In genomic region chr10:99531556-99531955, GRCm38 (mm10) we compare ENCODE assay signal across 22 mouse cellular contexts.
A peak's percentile ranks its signal among the peaks of the same experiment; 100 is the strongest.
DNase-seq lines count a peak whose midpoint lies in the region; ATAC-seq lines count a peak whose summit lies in the region.
"Had no signal": no experiment of that assay in that cellular context is flagged by ENCODE, and none has a peak within 500 bp of the region (broad histone marks: within the 10 kb centered on the region; RNA-seq: fewer than 3 reads in every experiment).

No protein-coding gene starts in this region.

- no peaks in the 10 kb centered on the region for H3K9me3 ChIP-seq in heart, embryonic 10.5 days
- H3K9me3 ChIP-seq in midbrain, embryonic 13.5 days, result no peaks in the 10 kb centered on the region
- no peaks in the 10 kb centered on the region for H3K9me3 ChIP-seq in midbrain, embryonic 15.5 days
- H3K9me3 ChIP-seq in forebrain, embryonic 15.5 days, result no peaks in the 10 kb centered on the region
- H3K9me3 ChIP-seq: embryonic facial prominence, embryonic 13.5 days; heart, embryonic 15.5 days; kidney, embryonic 15.5 days; limb, embryonic 15.5 days; midbrain, embryonic 10.5 days had no signal

- H3K4me2 ChIP-seq in midbrain, embryonic 13.5 days (replicated peaks), result no peak overlapping the region
- H3K4me2 ChIP-seq in midbrain, embryonic 15.5 days, result no peak overlapping the region
- H3K4me2 ChIP-seq in forebrain, embryonic 15.5 days (replicated peaks), result no peak overlapping the region
- H3K4me2 ChIP-seq: embryonic facial prominence, embryonic 13.5 days; heart, embryonic 15.5 days; kidney, embryonic 15.5 days; limb, embryonic 15.5 days had no signal

- 0 out of 2 replicates have a peak, but pooled peaks have one; percentile 28 for ATAC-seq in midbrain, embryonic 13.5 days
- ATAC-seq in midbrain, embryonic 15.5 days (replicated peaks), result no peak
- ATAC-seq in forebrain, embryonic 15.5 days (replicated peaks), result peak; percentile 85
- ATAC-seq: hindbrain, postnatal 0 days; intestine, postnatal 0 days had no signal

- H3K27ac ChIP-seq in heart, embryonic 10.5 days, result 0 out of 2 replicates have a peak overlapping the region, but pooled peaks have one; percentile 6
- H3K27ac ChIP-seq in midbrain, embryonic 13.5 days, result no peak overlapping the region
- no peak overlapping the region for H3K27ac ChIP-seq in midbrain, embryonic 15.5 days
- H3K27ac ChIP-seq in forebrain, embryonic 15.5 days (replicated peaks), result no peak overlapping the region; the same call in 1 of the 2 replicates
- H3K27ac ChIP-seq: heart, embryonic 15.5 days; hindbrain, postnatal 0 days; macrophage had no signal

- H3K4me1 ChIP-seq in heart, embryonic 10.5 days, result peaks cover 3% of the 10 kb centered on the region; the same call in 1 of the 2 replicates
- peaks cover 8% of the 10 kb centered on the region for H3K4me1 ChIP-seq in midbrain, embryonic 13.5 days (replicated peaks)
- peaks cover 14% of the 10 kb centered on the region; the same call in 1 of the 2 replicates for H3K4me1 ChIP-seq in midbrain, embryonic 15.5 days
- H3K4me1 ChIP-seq in forebrain, embryonic 15.5 days, result peaks cover 23% of the 10 kb centered on the region

- H3K36me3 ChIP-seq in heart, embryonic 10.5 days, result no peaks in the 10 kb centered on the region
- no peaks in the 10 kb centered on the region for H3K36me3 ChIP-seq in midbrain, embryonic 13.5 days
- no peaks in the 10 kb centered on the region for H3K36me3 ChIP-seq in midbrain, embryonic 15.5 days (replicated peaks)
- no peaks in the 10 kb centered on the region for H3K36me3 ChIP-seq in forebrain, embryonic 15.5 days
- H3K36me3 ChIP-seq: embryonic facial prominence, embryonic 13.5 days; G1E; heart, embryonic 15.5 days; kidney, embryonic 15.5 days; limb, embryonic 15.5 days; midbrain, embryonic 10.5 days had no signal

- H3K4me3 ChIP-seq in heart, embryonic 10.5 days, result no peak overlapping the region
- no peak overlapping the region for H3K4me3 ChIP-seq in midbrain, embryonic 13.5 days (replicated peaks)
- no peak overlapping the region for H3K4me3 ChIP-seq in midbrain, embryonic 15.5 days
- H3K4me3 ChIP-seq in forebrain, embryonic 15.5 days, result no peak overlapping the region
- H3K4me3 ChIP-seq: embryonic facial prominence, embryonic 13.5 days; heart, embryonic 15.5 days; kidney, embryonic 15.5 days; limb, embryonic 15.5 days; midbrain, embryonic 10.5 days had no signal

- no peaks in the 10 kb centered on the region for H3K27me3 ChIP-seq in heart, embryonic 10.5 days (ENCODE audit: insufficient read depth, poor library complexity, severe bottlenecking)
- no peaks in the 10 kb centered on the region for H3K27me3 ChIP-seq in midbrain, embryonic 13.5 days
- no peaks in the 10 kb centered on the region for H3K27me3 ChIP-seq in midbrain, embryonic 15.5 days (replicated peaks)
- no peaks in the 10 kb centered on the region for H3K27me3 ChIP-seq in forebrain, embryonic 15.5 days
- H3K27me3 ChIP-seq: embryonic facial prominence, embryonic 13.5 days; heart, embryonic 15.5 days; kidney, embryonic 15.5 days; limb, embryonic 15.5 days had no signal

- DNase-seq in adrenal gland, adult (ENCODE audit: inconsistent age in 2 of 2, low spot score in 1 of 2), result peak; percentile 22 to 62
- DNase-seq in adrenal gland, postnatal 25 days, result no peak
- DNase-seq in heart, embryonic 10.5 days (ENCODE audit: low spot score), result no peak
- DNase-seq in heart, adult 9 months (ENCODE audit: low spot score in 2 of 2), result no peak
- no peak for DNase-seq in natural killer cell, adult 2 months (ENCODE audit: low spot score in 2 of 2)
- DNase-seq: cerebellum, adult 11 months; cerebellum, postnatal 10 days; heart, postnatal 4 days; kidney, postnatal 4 days; right cerebral cortex, postnatal 25 days had no signal

- H3K9ac ChIP-seq in midbrain, embryonic 13.5 days (replicated peaks), result no peak overlapping the region
- H3K9ac ChIP-seq in midbrain, embryonic 15.5 days, result no peak overlapping the region
- H3K9ac ChIP-seq in forebrain, embryonic 15.5 days (replicated peaks), result no peak overlapping the region
- H3K9ac ChIP-seq: embryonic facial prominence, embryonic 13.5 days; heart, embryonic 15.5 days; kidney, embryonic 15.5 days; limb, embryonic 15.5 days had no signal

Comparison
In these comparisons a context has a peak if more than half of its experiments do, and no peak if none do; other contexts are left out.
1. DNase-seq: peak in adrenal gland, adult (2 of 2); none in adrenal gland, postnatal 25 days (single experiment), heart, embryonic 10.5 days (single experiment), heart, adult 9 months (0 of 2) and natural killer cell, adult 2 months (0 of 2).